Mouse (Mus musculus) forebrain, embryonic 15.5 days (tissue): ENCODE measurements around the gene Rps11. TPM values are rescaled to one million over a fixed set of nuclear protein-coding genes. Genes with fewer than 3 reads are reported as not detected.
A peak's percentile ranks its signal among the peaks of the same experiment; 100 is the strongest.
"Not testable (repeated sequence)": the region's sequence is repeated elsewhere in the genome, so short reads cannot be mapped to it uniquely, and the experiment has no call there.

Source experiments
- ATAC-seq: fragments of 200-750 bp; cut with Nextera tagmentation; replicated peaks from 2 replicates; pipeline ENCODE4 v1.8.0; 2017; ENCODE audit warnings: mild to moderate bottlenecking, moderate TSS enrichment, moderate library complexity
- H3K27ac ChIP-seq: fragments of 300-500 bp; sonication (generic); replicated peaks from 2 replicates; pipeline ENCODE4 v1.5.1; 2015; ENCODE audit warnings: mild to moderate bottlenecking, inconsistent platforms
- H3K27me3 ChIP-seq: fragments of 300-500 bp; sonication (generic); 2 replicates; pipeline ENCODE4 v1.6.1; 2015; ENCODE audit warnings: inconsistent platforms
- H3K36me3 ChIP-seq: fragments of 300-500 bp; sonication (generic); 2 replicates; pipeline ENCODE4 v1.6.1; 2015; ENCODE audit warnings: mild to moderate bottlenecking, inconsistent platforms
- H3K4me1 ChIP-seq: fragments of 300-500 bp; sonication (generic); 2 replicates; pipeline ENCODE4 v1.6.1; 2015; ENCODE audit warnings: inconsistent platforms
- H3K4me2 ChIP-seq: fragments of 300-500 bp; sonication (generic); replicated peaks from 2 replicates; pipeline ENCODE4 v1.6.1; 2015; ENCODE audit warnings: mild to moderate bottlenecking, inconsistent platforms
- H3K4me3 ChIP-seq: fragments of 300-500 bp; sonication (generic); 2 replicates; pipeline ENCODE4 v1.5.1; 2015; ENCODE audit warnings: mild to moderate bottlenecking, inconsistent platforms
- H3K9ac ChIP-seq: fragments of 300-500 bp; sonication (generic); replicated peaks from 2 replicates; pipeline ENCODE4 v1.6.1; 2015; ENCODE audit warnings: mild to moderate bottlenecking, inconsistent platforms
- H3K9me3 ChIP-seq: fragments of 300-500 bp; sonication (generic); 2 replicates; pipeline ENCODE4 v1.6.1; 2016; ENCODE audit warnings: inconsistent platforms
- WGBS: fragments of 180-500 bp; shearing (Covaris S2); methylation state at CpG from one replicate; pipeline ENCODE4 v1.1.7; 2015; ENCODE audit warnings: mixed read lengths; 5-methylcytosine and 5-hydroxymethylcytosine counted together
- polyA plus RNA-seq: library from polyadenylated mRNA; unstranded; fragments of >200 nt; fragmentation: Nextera tagmentation; extraction: Ambion mirVana; gene quantifications from 2 replicates; pipeline ENCODE4 v1.2.1, GENCODE M21; 2015

Gene Rps11
- polyA plus RNA-seq: 982 and 1,055 TPM in 2 replicates

GRCm38 (mm10) chr7:45124224-45125143, at the start of gene Rps11:
Gene Rps11, minus strand, starts transcription at chr7:45124439.
- under 1% methylated on average over 59 of the region's 59 CpGs for WGBS
- ATAC-seq: peak; percentile 83
- H3K4me1 ChIP-seq: peaks cover 55% of the 10 kb centered on the region

GRCm38 (mm10) chr7:45173772-45174171, 49.5 kb upstream of the Rps11 start:
- Histone ChIP-seq H3K4me1 (peaks cover 17% of the 10 kb centered on the region), H3K27me3 (peaks cover 83% of the 10 kb centered on the region)
- not testable (repeated sequence) for H3K27ac ChIP-seq, H3K4me3 ChIP-seq, H3K4me2 ChIP-seq, H3K36me3 ChIP-seq, H3K9ac ChIP-seq, ATAC-seq, H3K9me3 ChIP-seq
- 73% methylated on average over 1 of the region's 1 CpGs for WGBS

More at GRCm38 (mm10) chr7:45124224-45125143, at the start of gene Rps11:
- H3K36me3 ChIP-seq: peaks cover 62% of the 10 kb centered on the region
- peak within 1 kb of the TSS; percentile 74 for H3K4me3 ChIP-seq
- peak within 1 kb of the TSS; percentile 86 for H3K9ac ChIP-seq
- peak within 1 kb of the TSS; percentile 87 for H3K4me2 ChIP-seq
- no peaks in the 10 kb centered on the region for H3K9me3 ChIP-seq
- H3K27me3 ChIP-seq: no peaks in the 10 kb centered on the region
- H3K27ac ChIP-seq: peak within 1 kb of the TSS; percentile 87

DNA sequence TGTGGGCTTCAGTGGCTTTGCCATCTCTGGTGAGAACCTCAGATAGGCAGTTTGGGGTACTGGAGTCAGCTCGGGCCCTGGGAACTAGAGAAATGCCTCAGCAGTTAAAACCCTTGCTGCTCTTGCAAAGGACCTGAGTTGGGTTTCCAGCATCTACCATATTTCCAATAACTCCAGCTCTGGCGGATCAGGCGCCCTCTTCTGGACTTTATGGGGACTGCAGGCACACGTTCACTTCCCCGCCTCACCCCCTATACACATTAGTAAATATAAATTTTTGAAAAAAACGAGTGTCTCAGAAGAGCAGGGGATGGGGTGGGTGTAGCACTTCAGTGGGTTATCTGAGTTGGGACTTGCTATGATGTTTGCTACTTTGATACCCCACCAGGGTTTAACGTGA, 48.7 kb upstream of the Rps11 start:
- 65% methylated on average over 7 of the region's 7 CpGs for WGBS
- H3K36me3 ChIP-seq: no peaks in the 10 kb centered on the region
- ATAC-seq: no peak
- H3K4me1 ChIP-seq: peaks cover 25% of the 10 kb centered on the region
- H3K4me3 ChIP-seq: no peak overlapping the region
- no peak overlapping the region for H3K9ac ChIP-seq
- no peaks in the 10 kb centered on the region for H3K9me3 ChIP-seq
- no peak overlapping the region for H3K4me2 ChIP-seq
- H3K27ac ChIP-seq: no peak overlapping the region
- H3K27me3 ChIP-seq: peaks cover 82% of the 10 kb centered on the region

- peaks cover 78% of the 10 kb centered on the region for H3K27me3 ChIP-seq
- H3K27ac ChIP-seq: no peak overlapping the region
- no peaks in the 10 kb centered on the region for H3K9me3 ChIP-seq
- WGBS: 89% methylated on average over 3 of the region's 3 CpGs
- no peak overlapping the region for H3K4me2 ChIP-seq
- H3K4me3 ChIP-seq: no peak overlapping the region
- peaks cover 26% of the 10 kb centered on the region for H3K4me1 ChIP-seq
- no peak for ATAC-seq
- no peaks in the 10 kb centered on the region for H3K36me3 ChIP-seq
- H3K9ac ChIP-seq: no peak overlapping the region
These were observed 45.3 kb upstream of the Rps11 start for GRCm38 (mm10) chr7:45169495-45169894.

DNA sequence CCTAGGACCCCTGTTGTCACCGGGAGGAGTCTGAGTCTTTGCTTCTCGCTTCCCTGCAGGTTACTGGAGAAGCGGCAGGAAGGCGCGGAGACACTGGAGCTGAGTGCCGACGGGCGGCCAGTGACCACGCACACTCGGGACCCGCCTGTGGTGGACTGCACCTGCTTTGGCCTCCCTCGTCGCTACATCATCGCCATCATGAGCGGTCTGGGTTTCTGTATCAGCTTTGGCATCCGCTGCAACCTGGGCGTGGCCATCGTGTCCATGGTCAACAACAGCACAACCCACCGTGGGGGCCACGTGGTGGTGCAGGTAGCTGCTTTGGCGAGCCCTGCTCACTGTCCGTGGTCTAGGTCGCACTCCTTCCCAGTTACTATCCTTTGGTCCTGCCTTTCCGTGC, 44.4 kb upstream of the Rps11 start:
- H3K9me3 ChIP-seq: no peaks in the 10 kb centered on the region
- H3K36me3 ChIP-seq: no peaks in the 10 kb centered on the region
- H3K9ac ChIP-seq: 0 out of 2 replicates have a peak overlapping the region, but pooled peaks have one; percentile 0
- H3K4me2 ChIP-seq: peak overlapping the region; percentile 38
- H3K27me3 ChIP-seq: peaks cover 75% of the 10 kb centered on the region
- peak overlapping the region; percentile 6 for H3K4me3 ChIP-seq
- H3K4me1 ChIP-seq: peaks cover 30% of the 10 kb centered on the region
- WGBS: 4% methylated on average over 24 of the region's 24 CpGs
- no peak for ATAC-seq
- H3K27ac ChIP-seq: no peak overlapping the region

- H3K9ac ChIP-seq: 0 out of 2 replicates have a peak overlapping the region, but pooled peaks have one; percentile 23
- ATAC-seq: 0 out of 2 replicates have a peak, but pooled peaks have one; percentile 31
- H3K4me1 ChIP-seq: peaks cover 33% of the 10 kb centered on the region
- no peaks in the 10 kb centered on the region for H3K36me3 ChIP-seq
- peak overlapping the region; percentile 46 for H3K27ac ChIP-seq
- H3K27me3 ChIP-seq: peaks cover 82% of the 10 kb centered on the region
- H3K4me2 ChIP-seq: peak overlapping the region; percentile 38
- peak overlapping the region; percentile 27 for H3K4me3 ChIP-seq
- H3K9me3 ChIP-seq: no peaks in the 10 kb centered on the region
- 1% methylated on average over 19 of the region's 19 CpGs for WGBS
These were observed 43.7 kb upstream of the Rps11 start for GRCm38 (mm10) chr7:45167761-45168445.

- H3K4me1 ChIP-seq: peaks cover 42% of the 10 kb centered on the region
- peaks cover 77% of the 10 kb centered on the region for H3K27me3 ChIP-seq
- H3K36me3 ChIP-seq: no peaks in the 10 kb centered on the region
- H3K27ac ChIP-seq: peak overlapping the region; percentile 46
- H3K4me2 ChIP-seq: peak overlapping the region; percentile 38
- peak overlapping the region; percentile 27; the same call in 1 of the 2 replicates for H3K4me3 ChIP-seq
- no peaks in the 10 kb centered on the region for H3K9me3 ChIP-seq
- no peak overlapping the region for H3K9ac ChIP-seq
- WGBS: 21% methylated on average over 10 of the region's 10 CpGs
- ATAC-seq: 0 out of 2 replicates have a peak, but pooled peaks have one; percentile 12
These were observed 42.7 kb upstream of the Rps11 start for GRCm38 (mm10) chr7:45166950-45167401.

- Histone ChIP-seq H3K36me3 (no peaks in the 10 kb centered on the region), H3K4me1 (peaks cover 48% of the 10 kb centered on the region), H3K4me2 (peak overlapping the region; percentile 55), H3K27me3 (peaks cover 67% of the 10 kb centered on the region), H3K9ac (no peak overlapping the region), H3K4me3 (peak overlapping the region; percentile 49), H3K27ac (0 out of 2 replicates have a peak overlapping the region, but pooled peaks have one; percentile 9), H3K9me3 (no peaks in the 10 kb centered on the region)
- no peak for ATAC-seq
- 39% methylated on average over 11 of the region's 11 CpGs for WGBS
These were observed 41.5 kb upstream of the Rps11 start for GRCm38 (mm10) chr7:45165701-45166100.

- H3K27ac ChIP-seq: 0 out of 2 replicates have a peak overlapping the region, but pooled peaks have one; percentile 27
- ATAC-seq: no peak
- H3K27me3 ChIP-seq: peaks cover 60% of the 10 kb centered on the region
- peak overlapping the region; percentile 52; the same call in 1 of the 2 replicates for H3K9ac ChIP-seq
- H3K4me3 ChIP-seq: peak overlapping the region; percentile 49
- H3K9me3 ChIP-seq: no peaks in the 10 kb centered on the region
- peak overlapping the region; percentile 55 for H3K4me2 ChIP-seq
- H3K4me1 ChIP-seq: peaks cover 48% of the 10 kb centered on the region
- no peaks in the 10 kb centered on the region for H3K36me3 ChIP-seq
- WGBS: 59% methylated on average over 5 of the region's 5 CpGs
These were observed 40.6 kb upstream of the Rps11 start for GRCm38 (mm10) chr7:45164833-45165232.

DNA sequence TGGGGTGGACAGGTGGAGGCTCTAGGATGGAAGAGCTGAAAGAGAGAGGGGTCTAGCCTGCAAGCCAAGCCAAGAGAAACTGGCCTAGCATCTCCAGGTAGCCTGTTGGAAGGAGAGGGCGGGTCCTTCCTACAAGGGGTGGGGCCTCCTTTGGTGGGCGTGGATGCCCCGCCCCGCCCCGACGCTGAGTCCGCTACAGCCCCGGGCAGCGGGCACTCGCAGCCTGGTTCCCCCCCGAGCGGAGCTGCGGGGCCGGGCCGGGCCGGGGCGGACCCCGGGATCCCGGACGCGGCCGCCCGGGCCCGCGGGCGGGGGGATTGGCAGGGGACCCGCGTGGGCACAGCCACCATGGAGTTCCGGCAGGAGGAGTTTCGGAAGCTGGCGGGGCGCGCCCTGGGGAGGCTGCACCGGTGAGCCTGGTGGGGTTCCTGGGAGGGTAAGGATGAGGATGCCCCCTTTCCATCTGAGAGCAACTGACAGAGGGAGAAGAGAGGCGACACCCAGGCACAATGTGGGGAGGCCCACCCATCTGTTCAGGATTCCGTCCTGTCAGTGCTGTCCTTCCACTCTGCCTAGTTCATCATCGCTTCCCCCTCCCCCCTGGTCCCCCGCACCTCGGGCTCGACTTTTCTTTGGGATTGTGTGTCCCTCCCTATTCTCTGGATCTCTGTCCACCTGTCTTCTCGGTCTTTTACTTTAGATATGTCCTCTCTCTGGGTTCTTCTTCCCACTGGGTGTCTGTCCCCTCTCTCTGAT, 39.7 kb upstream of the Rps11 start, which contains the start of gene Slc17a7:
Gene Slc17a7 (plus strand): TSS at position 215 of the 756 bp plus-strand sequence.
- Histone ChIP-seq H3K4me2 (peak within 1 kb of the TSS; percentile 55), H3K27ac (peak within 1 kb of the TSS; percentile 27; the same call in 1 of the 2 replicates), H3K9ac (peak within 1 kb of the TSS; percentile 52), H3K9me3 (no peaks in the 10 kb centered on the region), H3K27me3 (peaks cover 51% of the 10 kb centered on the region), H3K4me1 (peaks cover 48% of the 10 kb centered on the region), H3K36me3 (no peaks in the 10 kb centered on the region), H3K4me3 (peak within 1 kb of the TSS; percentile 49)
- no peak for ATAC-seq
- 1% methylated on average over 40 of the region's 41 CpGs for WGBS

DNA sequence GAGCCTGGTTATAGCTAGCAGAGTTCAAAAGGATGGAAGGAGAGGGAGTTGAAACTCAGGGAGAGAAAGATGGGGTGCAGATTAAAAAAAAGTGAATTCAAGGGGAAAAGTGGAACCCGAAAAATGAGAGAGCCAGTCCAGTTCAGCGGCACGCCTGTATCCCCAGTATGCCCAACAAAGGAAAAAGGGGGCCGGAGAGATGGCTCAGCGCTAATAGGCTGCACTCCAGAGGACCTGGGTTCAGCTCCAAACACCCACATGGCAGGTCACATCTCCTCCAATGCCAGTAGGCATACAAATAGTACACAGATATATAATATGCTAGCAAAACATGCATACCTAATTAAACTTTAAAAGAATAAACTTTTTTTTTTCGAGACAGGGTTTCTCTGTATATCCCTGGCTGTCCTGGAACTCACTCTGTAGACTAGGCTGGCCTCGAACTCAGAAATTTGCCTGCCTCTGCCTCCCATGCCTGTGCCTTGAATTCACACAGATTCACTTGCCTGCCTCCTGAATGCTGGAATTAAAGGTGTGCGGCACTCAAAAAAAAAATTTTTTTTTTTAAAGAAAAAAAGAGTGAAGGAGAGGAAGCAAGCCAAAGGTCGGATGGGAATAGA, 38.9 kb upstream of the Rps11 start:
- Histone ChIP-seq H3K4me3 (peak overlapping the region; percentile 49; the same call in 1 of the 2 replicates), H3K4me2 (no peak overlapping the region), H3K27ac (no peak overlapping the region), H3K27me3 (peaks cover 45% of the 10 kb centered on the region), H3K9me3 (no peaks in the 10 kb centered on the region), H3K4me1 (peaks cover 40% of the 10 kb centered on the region), H3K36me3 (0 out of 2 replicates have a peak, but pooled peaks cover 2% of the 10 kb centered on the region), H3K9ac (no peak overlapping the region)
- 70% methylated on average over 9 of the region's 9 CpGs for WGBS
- ATAC-seq: no peak
